Mouse (Mus musculus): Measurements from ENCODE around the gene Ltv1.
"Not testable (repeated sequence)": the region's sequence is repeated elsewhere in the genome, so short reads cannot be mapped to it uniquely, and the experiment has no call there.

The Ltv1 gene

DNA sequence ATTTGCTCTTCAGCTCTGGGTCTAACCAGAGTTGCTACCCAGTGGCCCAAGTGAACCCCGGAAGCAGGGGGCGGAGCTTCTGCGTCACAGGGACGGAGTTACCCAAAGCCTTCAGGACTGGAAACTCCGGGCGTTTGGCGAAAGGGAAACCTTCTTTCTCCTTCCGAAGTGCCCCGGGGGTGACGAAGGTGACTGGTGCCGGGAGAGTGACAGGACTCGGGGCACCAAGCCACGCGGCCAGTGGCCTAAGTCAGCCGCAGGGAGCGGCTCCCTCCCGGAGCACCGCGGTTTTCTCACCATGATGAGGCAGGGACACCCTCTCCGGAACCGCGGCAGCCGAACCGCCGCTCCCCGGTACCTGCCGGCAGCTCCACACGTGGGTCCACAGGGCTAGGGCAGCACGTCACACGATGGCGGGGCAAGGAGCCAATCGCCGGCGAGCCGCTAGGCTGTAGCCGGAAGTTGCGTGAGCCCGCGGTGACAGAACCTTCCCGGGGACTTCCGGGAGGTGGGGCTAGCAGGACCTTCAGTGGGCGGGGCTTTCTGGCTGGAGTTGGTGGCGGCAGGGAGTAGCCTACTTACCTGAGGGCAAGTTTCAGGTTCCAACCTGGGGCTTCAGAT, at the start of gene Ltv1:
Gene Ltv1, minus strand, starts transcription at position 438 of the 621 bp plus-strand sequence.
- DNase-seq = peak; percentile 98 to 99

DNA sequence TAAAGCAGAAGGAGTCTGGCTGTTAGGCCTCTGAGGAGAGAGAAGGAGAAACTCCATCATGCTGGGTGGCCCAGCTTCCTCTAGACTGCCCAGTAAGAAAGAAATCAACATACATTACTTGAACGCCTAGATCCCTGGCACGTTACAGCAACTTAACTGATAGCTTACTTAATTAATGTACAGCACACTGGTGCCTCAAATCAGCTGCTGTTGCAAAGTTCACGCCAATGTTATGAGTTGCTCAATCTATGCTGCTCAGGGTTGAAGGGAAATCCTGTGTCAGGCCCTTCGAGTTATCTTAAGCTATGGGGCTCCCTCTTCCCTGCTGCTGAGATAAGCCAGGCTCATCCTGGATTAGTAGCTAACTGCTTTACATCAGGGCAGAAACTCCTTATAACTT, 47.5 kb upstream of the Ltv1 start:
- no peak for DNase-seq

DNA sequence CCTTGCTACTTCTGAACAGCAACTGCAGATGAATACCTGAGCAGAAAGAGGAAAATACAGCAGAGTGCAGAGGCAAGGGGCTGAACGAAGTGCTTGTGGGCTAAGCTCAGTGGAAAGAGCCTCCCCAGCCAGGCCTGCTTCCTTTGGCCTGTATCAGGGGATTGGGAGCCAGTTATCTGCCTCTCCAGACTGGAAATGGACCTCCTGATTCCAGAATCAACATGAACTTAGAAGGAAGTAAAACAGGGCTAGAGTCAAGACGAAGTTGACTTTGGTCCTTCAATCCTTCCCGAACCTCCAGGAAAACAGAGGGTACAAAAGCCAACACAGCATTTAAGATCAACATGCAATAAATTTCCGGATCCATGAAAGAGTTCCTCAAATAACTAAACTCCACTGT, 45.2 kb upstream of the Ltv1 start:
- DNase-seq = no peak

DNA sequence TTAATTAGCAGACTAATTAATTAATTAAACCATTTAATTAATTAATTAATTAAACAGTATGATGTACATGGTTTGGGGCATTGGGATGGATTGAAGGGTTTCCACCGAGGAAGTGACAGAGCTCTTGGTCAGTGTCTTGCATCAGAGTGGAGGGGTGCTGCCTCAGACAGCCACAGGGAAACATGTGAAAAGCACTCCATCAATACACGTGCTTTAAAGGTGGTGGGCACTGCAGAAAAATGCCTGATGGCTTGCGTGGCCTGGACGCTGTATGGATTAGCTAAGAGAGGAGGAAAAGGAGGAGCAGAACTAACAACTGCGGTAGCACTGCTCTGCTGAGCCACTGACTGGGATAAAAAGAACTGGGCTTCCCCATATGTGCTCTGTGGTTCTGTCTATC, 43.9 kb upstream of the Ltv1 start:
- no peak for DNase-seq

DNA sequence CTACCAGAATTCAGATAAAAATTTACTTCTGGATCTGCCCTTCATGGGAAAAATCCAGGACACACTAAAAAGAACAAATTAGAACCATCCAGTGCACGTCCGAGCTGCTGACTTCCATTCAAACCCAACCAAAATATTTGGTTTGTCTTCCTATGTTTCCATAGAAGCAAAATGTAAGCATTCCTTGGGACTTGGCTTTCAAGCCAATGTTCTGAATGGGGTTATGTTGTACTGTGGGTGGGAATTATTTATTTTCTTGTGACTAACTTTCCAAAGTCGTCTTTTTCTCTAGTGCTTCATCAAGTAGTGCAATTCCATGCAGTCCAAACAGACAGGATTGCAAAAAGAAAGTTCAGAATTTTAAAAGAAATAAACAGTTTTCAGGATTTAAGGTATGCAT, 41.5 kb upstream of the Ltv1 start:
- DNase-seq = no peak

DNA sequence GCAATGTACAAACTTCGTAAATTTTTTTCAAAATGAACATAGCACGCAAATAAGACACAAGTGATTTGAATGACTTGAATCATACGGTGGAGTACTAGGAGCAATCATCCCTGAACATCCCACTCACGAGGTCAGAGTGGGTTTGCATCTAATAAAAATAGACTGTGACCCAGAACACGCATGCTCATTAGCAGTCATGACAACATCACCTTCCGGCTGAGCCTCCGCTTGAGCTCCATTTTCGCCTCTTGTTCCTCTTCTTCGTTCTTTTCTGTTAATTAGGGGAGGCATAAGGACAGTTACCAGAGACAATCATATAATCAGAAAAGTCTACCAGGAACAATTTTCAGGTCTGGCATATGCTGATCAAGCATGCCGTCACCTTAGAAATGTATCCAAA, 41.0 kb upstream of the Ltv1 start:
- no peak for DNase-seq

DNA sequence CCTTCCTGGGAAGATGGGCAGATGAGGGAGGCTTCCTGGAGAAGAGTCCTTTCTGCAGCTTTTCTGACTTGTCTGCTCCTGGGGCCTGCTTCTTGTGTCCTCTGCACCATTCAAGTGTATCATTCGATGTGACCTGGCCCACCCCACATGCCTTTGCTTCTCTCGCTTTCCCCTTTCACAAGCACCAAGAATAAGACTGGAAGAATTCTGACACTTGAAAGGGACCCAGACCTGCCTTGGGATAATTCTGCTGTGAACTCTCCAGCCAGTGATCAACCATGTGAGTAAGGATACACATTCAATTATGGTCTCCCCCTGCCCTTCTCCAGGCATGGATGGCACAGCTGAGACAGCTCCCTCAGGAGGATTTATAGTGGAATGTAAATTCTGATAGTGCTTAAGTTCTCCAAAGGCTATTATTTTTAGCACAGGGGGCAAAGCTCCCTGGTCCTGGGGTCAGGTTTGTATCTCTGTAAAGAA, 40.2 kb upstream of the Ltv1 start:
- DNase-seq = no peak

DNA sequence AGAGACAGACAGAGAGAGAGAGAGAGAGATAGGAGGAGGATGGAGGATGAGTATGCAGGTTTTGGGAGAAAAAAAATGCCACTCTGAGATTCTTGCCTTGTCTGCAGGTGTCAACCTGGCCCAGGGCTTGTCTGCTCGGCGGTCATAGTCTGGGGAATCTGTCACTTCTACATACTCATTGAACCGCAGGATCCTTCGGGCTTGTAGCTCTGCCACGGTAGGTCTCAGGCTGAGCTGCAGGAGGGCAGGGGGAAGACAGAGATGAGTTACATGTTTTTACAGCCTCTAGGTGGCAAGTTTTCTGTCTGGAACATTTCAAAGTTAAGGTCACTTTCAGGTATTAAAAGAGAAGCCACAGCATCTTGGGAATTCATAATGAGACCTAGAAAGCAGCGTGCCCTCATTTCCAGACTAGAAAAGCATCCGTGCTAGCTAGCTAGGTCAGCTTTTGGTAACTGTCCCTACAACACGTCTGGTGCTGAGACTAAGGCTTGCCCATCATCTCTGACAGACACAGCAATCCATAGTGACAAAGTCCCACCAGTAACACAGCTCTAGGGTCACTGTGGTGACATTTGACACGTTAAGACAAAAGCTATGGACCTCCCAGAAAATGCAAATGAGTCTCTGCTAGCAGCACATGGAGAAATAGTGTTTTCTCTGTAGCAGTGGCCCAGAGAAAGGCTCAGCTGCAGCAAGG, 39.6 kb upstream of the Ltv1 start:
- no peak for DNase-seq

DNA sequence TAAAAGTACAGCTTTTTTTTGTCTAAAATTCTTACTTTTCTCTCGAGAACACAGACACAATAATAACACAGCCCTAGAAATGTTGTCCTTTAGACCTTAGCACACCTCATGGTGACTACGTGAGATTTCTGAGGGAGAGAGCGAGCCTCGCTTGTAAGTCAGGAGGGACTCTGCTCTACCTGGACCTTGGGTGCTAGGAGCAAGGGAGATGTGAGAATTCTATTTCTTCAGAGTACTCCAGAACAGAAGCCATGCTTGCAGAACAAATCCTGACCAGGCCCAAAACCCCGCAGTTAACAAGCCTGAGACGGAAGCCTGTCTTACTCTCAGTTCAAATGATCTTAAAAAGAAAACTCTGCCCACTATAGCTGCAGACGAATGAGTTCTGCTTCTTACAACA, 37.7 kb upstream of the Ltv1 start:
- DNase-seq = no peak

DNA sequence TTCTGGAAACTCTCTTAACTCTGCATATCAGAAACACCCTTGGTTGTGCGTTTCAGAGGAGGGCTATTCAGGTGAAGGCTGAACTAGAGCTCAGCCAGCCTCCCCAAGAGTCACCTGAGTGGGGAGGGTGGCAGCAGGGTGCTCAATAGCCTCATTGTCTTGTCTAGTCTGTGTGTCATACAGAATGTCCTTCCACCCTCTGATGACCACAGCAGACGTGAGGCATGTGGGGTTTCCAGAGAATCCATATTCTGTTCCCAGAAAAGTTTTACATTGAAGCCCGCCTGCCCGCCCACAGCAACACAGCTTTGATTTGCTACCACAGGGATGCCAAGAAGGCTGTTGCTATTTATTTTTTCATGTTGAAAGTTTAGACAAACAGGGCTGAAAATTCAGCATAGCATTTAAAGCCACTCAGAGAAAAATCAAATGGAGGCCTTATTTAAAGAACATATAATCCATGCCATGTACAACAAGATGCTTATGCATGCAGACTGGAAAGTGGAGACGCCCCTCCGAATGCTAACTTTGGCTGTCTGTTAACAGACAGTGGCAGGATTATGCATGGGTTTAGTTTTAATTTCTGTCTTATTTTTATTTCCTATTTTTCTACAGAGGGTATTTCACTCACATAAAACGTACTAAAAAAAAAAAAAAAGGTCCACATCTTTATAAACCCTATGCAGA, 32.6 kb upstream of the Ltv1 start:
- DNase-seq = no peak

DNA sequence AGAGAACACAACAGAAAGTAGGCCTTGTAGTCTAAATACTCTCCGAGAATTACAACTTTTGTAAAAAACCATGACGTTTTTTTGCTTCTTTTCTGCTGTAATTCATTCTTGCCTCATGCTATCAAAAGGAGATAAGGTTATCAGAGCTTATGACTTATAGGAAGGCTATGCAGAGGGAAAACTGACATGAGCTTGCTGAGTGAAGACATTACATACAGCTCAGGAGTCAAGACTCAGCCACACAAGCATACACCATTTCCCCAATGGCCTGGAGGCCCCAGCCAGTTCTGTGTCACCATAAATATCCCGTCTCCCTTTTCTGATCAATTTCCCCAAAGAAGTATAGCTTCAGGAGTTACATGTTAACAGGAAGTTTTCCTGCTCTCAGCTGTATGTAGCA, 29.2 kb upstream of the Ltv1 start:
- no peak for DNase-seq

DNA sequence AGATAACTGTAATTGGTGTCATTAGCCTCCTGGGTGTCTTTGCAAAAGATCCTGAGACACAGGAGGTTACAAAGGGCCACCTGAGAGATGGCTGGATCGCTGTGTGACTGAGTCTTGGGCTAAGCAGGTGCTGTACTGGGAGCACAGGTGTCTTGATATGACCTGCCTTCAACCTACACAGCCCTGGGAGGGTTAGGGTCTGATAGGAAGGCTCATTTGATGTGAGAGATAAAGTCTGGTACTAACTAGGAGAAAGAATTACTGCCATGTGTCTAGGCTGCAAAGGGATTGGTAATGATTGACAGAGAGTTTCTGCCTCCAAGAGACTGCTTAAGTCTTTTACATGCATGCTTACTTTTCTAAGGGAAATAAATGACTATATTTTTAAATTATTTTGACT, 27.1 kb upstream of the Ltv1 start:
- DNase-seq = no peak

DNA sequence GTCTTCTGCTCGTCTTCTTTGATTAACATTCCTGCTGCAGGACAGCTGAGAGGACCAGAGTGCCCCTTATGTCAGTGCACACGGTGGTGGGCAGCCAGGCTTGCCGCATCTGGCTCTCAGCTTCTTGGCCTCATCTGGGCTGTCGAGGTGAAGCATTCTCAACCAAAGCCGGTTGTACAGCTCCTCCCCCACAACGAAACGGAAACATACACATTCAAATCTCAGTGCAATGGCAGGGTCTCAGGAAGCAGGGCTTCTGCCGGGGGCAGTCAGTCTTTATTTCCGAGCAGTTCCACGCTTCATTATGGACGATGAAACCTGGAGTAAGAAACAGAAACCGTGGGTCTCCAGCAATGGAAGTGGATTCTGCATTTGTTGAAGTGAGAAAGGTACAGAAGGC, 21.0 kb upstream of the Ltv1 start:
- DNase-seq = no peak

DNA sequence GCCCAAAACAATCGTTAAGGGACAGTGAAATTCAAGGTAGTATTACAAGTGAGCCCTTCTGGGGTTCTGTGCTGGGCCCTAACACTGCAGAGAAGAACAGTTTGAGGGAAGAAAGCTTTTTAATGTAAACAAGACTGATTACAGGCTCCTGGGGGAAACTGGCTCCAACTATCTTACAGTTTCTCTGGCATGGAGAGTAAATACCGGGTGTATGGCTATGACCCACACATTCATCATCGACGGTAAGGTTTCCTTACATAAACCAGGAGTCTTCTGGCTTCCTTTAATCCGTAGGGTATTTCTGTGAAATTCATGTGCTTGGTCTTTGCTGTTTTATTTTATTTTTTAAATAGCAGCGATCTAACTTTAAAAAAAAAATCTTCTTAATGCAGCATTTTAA, 19.9 kb upstream of the Ltv1 start:
- DNase-seq = no peak

DNA sequence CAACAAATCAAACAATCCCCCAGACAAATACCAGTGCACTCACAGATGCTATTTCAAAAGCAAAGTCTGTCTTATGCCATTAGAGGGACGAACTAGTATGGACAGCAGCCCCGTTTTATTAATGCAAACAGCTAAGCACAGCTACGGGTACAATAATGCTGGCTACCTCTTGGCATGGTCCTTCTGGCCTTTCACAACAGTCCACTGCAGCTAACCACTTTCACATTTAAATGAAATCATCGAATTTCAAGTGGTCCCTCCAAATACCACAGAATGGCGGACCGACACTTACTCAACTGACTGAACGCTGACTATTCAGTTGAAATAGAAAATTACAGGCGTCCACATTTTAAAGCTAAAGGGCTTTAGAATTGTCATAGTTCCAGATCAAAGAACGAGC, 19.4 kb upstream of the Ltv1 start:
- no peak for DNase-seq

DNA sequence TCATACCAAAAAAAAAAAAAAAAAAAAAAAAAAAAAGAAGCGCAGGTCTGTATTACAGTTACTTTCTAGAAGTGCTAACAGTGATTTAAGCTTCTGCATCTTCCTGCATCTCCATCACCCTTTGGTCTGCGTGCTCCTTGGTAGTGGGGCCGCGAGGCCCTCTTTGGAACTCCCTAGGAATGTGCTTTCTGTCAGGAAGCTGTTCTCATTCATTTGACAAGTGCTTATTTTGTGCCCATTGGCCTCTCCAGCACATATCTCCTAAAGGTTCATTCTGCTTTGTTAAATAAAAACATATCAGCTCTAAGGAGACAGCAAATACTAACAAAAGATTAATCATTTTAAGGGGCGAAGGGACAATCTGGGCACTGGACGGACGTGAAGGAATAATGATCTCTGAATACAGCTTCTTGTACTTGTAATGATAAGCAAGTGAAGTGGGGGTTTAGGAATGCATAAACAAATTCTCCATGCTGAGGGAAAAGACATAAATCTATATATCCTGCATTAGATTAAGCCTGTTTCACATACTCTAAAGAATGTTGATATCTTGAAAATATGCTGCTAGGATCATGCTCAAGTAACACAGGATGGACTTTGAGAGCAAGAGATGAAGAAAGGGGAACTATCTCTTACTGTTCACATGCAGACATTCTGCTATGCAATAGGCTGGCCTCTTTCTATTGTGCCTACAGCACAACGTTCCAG, 17.1 kb upstream of the Ltv1 start:
- no peak for DNase-seq

DNA sequence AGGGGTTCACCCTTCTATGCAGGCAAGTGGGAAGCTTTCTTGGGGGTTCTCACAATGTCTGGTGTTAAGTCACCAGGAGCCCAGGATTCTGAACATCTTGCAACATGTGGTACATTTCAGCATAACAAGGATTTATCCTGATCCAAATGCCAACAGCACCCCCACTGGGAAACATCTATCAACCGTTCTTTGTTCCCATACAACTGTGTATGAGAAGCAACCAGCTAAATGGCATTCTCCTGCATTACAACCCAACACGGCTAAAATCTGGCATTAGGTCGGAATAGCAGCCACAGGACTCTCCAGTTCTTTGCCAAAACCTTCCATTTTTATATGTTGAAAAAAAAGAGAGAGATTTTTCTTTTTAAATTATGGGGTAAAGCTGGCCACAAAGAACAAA, 16.5 kb upstream of the Ltv1 start:
- DNase-seq = no peak

DNA sequence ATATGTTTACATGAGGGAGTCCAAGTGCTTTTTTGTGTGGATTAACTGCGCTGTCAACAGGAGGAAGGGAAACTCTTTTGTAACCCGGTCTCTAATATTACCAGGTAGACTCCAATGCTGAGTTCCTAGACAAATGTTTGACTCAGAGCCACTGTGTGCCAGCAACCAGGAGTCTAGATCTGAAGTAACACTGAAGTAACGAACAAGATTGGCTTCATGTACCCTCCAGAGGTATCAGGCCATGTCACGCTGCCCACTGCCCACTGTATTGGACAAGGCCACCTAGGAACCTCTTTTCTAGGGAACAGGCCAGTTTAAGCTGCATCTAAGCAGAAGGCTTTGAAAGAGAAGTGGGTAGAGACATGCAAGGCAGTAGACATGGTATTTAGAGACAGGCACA, 16.1 kb upstream of the Ltv1 start:
- DNase-seq = no peak

DNA sequence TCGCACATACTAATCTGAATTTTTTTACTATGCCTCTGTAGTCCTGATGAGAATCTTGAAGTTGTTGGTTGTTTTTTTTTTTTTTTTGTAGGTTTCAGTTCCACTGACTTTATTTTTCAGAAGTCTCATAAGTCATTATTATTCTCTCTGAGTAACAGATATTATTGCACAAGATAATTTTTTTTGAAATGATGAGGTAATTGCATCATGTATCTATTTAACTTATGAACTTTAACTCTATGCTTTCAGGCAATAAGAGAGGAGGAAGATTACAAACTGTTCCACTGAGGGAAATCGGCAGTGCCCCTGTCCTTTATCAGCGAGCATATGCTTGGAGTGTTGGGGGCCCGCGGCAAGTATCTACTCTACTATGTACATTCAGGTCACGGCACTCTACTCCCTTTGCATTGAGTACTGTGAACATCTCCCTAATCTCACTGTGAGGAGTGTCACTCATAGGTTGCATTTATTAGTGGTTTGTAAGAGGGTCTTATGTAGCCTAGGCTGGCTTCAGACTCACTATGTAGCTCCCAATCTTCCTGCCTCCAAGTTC, 8.8 kb upstream of the Ltv1 start:
- no peak for DNase-seq

DNA sequence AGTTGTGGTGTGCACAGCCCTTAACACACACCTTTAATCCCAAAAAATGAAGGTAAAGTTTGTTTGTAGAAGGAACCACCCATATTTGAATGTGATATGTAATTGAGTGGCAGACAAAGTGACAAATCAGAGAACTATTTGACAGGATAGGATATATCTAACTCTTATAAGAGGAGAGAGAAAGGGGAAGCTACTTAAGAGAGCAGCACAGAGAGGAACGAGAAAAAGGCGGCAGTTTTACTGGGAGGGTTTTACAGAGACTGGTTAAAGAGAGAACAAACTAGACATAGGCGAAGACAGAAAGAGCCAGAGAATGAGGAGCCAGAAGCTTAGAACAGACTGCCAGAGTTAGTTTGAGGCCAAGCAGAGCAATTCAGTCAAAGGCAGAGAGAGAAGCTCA, 7.9 kb upstream of the Ltv1 start:
- no peak for DNase-seq

DNA sequence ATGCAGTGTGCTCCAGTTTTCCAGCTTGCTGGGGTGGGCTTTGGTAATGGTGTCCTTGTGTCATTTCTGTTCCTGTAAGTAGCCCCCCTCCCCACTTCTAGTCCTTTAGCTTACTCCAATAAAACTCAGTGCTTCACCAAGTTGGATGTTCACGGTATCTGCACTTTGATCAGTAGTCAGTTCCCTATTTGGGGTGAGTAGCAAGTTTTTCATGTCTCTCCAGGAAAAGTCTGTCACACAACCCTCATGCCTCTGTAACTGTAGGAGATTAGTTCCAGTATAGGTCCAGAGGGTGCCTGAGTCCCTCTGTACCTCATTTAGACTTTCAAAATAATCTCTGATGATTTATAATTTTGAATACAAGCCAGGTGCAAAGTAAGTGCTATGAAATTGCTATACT, 6.3 kb upstream of the Ltv1 start:
- DNase-seq = no peak

DNA sequence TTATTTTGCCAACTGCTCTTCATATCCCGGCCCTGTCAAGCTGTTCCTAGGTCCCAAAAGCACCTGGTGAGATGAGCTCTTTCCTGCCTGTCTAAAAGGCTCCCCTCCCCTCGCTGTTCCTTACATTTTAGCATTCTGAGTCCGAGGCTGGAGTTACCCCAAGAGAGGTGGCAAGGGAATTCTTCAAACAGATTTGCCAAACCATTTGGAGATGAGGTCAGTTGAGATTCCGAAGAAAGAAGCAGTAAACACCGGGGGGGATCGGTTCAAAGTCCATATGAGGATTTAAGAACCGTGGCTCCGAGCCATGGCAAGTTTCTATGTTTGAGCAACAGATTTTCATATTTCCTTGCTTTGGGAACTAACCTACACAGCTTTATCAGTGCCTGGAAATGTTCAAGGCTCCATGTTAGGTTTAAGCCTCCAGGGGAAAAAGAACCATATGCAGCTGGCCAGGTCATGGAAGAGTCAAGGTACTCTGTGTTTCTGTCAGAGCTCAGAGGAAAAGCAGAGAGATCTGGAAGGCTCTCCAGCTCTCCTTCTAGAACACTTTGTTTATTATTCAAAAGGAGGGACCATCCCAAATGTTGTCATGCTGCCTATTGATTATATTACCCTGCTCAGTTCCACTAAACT, 4.0 kb upstream of the Ltv1 start:
- no peak for DNase-seq

DNA sequence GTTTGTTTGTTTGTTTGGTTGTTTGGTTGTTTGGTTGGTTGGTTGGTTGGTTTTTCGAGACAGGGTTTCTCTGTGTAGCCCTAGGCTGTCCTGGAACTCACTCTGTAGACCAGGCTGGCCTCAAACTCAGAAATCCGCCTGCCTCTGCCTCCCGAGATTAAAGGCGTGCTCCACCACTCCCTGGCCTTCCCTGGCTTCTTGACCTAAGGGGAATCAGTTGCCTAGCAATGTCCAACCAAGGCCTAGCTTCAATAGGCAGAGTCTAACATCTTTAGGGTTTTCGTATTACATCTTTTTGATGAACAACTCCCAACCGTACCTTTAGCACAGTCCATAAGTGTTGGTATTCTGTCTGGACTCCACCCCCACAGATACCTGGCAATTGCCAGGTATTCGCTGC, 528 bp upstream of the Ltv1 start:
- not testable (repeated sequence) for DNase-seq
